Mouse (Mus musculus) common myeloid progenitor, adult 5-6 weeks (primary cell): Measurements from ENCODE around the gene Fgf12. TPM values are rescaled to one million over a fixed set of nuclear protein-coding genes. Genes with fewer than 3 reads are reported as not detected.

ENCODE experiments used
- ATAC-seq: replicated peaks from 2 replicates; pipeline ENCODE4 v1.8.0; 2016; ENCODE audit warnings: low read depth, mild to moderate bottlenecking, moderate TSS enrichment, inconsistent platforms; ENCODE audit not compliant: poor library complexity, severe bottlenecking
- total RNA-seq: library from RNA; stranded (forward); fragments of 200-1000, 187-1606 nt; gene quantifications from 2 replicates; pipeline ENCODE4 v1.2.3, GENCODE M21; 2017

Fgf12 gene
- total RNA-seq, 1 experiment from 2014 or later = not detected

DNA sequence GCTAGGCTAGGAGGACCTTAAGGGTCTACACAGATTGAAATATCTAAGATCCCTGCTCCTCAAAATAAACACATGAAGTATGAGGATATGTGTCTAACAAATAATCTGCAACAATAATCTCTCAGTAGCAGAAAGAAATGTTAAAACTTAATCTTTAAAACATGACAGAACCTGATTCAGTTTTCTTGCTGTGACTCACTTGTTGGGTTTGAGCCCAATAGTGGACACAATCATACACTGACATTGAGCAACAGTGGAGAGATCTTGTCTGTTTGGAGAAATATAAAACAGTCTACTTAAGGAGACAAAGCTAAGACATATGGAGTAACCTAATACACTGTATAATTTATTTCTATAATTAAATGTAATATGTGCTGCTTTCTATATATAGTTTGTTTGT lies 379.6 kb downstream of the Fgf12 start:
- ATAC-seq = no peak

DNA sequence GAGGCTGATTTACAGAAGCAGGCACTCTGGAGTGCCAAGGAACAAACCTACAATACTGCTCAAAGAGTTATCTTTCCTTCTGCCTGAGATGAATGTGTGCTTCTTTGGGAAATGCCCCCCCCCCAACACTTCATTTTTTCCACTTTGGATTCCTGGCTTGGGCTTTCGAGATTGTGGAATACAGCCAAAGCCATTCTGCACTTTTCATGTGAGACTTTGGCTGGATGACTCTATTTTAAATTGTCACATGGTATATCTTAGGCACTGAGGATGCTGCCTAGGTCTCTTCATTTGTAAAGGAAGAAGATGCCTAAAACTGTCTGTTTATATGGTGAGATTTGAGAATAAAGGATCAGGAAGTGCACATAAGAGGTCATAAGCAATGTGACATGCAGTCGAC lies 402.2 kb downstream of the Fgf12 start:
- ATAC-seq = no peak

DNA sequence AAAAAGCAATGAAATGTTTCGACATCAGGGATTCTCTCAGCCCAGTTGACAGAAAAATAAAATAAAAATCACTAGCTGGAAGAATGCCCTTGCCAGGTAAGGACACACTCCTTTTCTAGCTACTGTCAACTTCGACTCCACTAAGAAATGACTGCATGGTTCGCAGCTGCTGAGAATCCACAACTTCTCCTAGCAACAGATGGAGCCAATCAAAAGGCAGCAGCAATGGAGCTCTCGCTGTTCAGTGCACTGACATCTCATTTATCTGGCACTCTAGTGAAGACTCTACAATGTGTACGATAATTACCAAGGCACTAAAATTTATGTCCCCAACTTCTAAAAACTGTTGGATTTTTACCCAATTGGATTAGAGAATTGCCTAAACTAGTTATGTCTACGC lies 407.5 kb downstream of the Fgf12 start:
- ATAC-seq = no peak

DNA sequence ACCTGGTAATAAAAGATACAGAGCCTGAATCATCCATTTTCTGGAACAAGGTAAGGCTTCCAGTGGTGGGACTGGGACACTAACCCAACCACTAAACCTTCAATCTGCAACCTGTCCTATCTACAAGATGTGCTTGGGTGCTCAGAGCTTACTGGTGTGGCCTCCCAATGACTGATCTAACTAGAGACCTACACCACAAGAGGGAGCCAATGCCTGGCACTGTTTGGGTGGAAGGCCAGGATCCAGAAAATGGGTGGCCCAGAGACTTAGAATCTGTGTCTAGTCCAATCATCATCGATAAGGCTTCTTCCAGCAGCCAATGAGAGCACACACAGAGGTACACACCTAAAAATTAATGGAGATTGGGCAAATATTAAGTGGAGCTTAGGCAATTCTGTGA lies 414.9 kb downstream of the Fgf12 start:
- ATAC-seq = no peak

DNA sequence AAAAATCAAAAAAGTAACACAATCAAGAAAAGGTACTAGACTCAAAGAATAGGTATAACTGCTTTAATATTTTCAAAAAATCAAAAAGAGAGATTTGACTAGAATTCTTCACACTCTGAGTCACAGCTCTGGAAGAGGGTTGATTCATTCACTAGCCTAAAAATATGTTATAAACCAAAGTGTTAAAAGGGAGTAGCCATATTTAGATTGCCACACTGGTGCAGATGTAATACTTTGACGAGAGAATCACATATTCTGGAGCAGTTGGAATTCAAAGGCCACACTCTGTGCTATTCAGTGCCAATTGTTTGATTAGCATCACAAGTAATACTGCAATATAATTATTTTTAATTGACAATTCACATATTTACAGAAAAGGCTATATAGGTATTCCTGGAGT lies 416.2 kb downstream of the Fgf12 start:
- ATAC-seq = no peak

DNA sequence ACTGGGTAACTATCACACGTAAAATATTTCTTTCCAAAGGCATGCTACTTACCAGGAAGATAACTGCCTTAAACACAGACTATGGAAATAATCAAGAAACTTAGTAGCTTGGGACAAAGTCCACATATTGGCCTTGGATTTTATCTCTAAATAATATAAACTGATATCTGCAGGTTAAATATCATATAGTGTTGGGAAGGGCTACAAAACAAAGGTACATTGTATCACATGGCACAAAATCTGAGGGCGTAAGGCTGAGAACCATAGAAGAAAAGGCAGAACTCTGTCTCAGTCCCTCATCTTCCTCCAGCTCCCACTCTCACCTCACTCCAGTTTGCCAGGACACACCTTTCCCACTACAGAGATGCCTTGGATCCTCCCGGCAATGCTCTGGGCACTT lies 417.8 kb downstream of the Fgf12 start:
- ATAC-seq = no peak

DNA sequence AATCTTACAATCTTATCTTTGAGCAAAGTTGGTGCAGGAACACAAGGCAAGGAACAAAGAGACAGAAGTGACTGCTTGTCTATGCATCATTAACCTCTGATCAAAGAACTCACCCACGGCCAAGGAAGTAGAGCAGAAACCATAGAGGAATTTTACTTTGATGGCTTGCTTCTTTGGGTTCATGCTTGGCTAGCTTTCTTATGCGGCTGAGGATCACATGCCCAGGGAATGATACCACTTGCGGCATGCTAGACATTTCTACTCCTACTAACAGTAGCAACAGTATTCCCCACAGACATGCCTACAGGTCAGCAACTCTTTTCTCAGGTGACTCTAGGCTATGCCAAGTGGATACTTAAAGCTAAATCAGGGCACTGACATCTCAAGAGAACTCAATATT lies 429.3 kb downstream of the Fgf12 start:
- ATAC-seq = no peak

DNA sequence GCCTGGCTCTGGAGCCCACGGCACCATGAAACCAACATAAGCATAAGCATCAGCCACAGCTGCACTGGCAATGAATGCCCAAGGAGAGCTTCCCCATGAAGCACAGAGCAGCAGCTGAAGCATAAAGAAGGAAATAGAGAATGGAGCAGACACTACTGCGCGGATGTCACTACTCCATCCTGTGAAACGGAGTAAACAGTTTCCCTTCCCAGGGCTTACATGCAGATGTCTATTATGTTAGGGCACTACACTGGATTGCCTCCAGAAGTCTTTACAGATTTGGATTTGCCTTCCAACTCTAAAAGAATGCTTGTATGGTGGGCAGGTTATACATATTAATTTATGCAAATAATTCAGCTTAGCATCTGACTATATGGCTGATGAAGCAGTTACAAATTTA lies 441.2 kb downstream of the Fgf12 start:
- no peak for ATAC-seq

DNA sequence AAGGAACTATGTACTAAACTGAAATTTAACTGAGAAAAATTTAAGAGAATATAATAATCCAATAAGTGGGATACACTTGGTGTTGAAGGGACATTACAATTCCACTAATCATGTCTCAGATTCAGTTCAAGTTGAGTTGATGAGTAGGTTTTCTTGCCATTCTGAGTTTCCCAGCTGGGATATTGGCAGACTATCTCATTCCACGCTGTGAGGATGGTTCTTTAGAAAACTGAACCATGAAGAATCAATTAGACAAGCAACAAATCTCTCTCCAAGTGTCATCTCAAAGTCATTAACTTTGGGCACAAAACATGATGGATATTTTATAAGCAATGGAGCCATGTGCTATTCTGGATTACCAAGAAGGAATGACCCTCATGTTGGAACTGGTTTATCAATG lies 449.0 kb downstream of the Fgf12 start:
- no peak for ATAC-seq

DNA sequence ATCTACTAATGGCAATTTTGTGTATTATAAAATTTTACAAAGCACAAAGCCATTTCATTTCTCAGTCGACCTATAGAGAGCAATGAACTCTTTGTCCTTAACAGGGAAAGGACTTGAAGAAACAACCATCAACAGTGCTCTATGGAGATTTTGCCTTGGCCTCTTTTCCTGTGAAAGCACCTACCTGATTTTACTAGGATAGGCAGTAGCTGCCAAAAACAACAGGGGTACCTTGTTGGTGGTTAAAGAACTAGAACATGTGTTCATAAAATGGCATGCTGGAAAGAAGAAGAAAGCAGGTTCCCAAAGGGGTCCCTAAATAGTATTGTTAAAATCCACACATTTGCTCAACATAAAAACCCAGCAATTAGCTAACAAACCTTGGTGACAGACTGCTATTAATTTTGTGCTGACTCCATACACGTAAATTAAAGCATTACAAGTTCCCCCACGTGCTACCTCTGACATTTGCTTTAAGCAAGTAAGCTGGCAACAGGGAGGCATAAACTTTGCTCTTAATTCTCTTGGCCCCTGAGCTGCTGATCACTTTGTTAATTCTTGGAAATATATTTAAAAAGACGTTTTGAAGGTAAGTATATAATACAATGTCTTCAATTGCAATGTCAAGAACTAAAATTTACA lies 463.1 kb downstream of the Fgf12 start:
- no peak for ATAC-seq

DNA sequence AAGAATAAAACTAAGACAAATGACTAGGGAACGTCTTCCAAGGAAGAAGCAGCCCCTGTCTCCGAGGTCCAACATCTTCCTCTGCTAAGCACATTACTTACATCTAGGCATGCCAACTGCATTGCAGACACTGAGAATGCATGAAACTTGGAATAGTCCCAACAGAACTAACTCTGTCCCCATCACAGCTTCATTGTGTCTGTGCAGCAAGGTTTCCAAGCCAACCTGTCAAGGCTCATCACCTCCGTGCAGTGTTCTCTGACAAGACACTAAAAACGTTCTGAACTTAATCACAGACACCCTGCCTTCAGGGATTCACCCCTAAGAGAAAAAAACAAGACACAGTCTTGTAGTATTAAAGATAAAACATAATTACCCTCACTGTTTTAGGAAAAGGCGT lies 495.0 kb downstream of the Fgf12 start:
- no peak for ATAC-seq

DNA sequence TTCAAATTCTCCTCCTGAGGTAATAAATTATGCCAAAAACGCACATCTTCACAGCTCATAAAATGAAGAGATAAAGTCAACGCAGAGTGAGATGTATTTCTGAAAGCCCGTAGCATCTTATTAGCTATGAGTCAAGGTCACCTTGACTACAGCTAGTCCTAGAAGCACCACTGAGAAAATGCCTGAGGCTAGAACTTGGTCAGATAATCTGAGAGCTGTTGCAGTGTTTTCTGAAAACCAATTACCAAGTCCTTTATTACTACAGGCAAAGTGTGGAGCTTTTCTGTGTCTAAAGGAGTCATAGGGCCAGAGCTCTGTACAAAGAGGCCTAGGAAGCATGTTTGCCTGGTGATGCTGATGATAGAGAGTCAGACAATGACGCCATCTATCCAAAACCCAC lies 498.6 kb downstream of the Fgf12 start:
- no peak for ATAC-seq

DNA sequence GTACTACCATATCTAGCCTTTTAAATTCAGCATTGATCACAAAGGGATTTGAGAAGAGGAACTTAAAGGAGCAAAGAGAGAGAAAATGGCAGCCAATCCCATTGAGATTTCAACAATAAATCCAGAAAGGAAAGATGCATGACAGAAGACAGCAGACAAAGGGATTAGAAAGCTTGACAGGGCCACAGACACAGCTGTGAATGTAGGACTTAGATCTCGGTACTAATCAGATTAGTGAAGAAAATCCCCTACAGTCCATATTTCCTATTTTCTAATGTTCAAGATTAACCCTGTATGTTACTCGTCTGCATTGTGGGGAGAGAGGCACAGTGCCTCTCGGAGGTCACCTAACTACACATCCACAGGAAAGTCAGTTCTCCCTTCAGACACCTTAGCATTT lies 500.9 kb downstream of the Fgf12 start:
- no peak for ATAC-seq

DNA sequence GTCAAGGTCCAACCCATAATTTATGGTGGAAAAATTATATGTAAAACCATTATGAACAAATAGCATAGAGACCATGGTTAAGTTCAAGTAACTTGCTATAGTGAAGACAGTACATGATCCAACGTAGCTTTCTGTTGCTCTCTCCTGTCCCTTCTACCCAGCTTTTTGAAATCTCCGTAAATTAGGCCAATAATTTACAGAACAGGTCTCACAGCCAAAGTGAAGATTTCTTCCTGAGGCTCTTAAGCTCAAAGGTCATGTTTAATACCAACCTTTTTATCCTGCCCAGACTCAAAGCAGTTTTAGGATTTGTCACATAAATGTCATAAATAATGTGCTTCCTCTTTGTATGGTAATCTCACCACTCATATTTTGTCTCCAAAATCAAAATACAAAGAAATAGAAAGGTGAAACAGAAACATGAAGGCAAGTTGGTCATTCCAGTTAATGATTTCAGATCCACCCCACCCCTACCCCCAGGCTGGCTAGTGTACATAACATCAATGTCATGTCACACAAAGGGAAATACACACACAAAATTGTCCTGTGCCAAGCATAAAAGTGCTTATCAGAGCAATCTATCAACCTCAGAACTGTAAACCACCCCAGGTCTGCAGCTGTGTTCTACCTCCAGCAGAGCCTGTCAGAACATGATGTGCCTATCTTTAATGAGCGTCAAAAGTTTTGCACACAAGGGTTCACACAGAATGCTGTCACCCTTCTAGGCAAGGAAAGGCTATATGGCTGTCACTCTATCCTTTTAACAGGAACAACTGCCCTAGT lies 509.8 kb downstream of the Fgf12 start:
- no peak for ATAC-seq

DNA sequence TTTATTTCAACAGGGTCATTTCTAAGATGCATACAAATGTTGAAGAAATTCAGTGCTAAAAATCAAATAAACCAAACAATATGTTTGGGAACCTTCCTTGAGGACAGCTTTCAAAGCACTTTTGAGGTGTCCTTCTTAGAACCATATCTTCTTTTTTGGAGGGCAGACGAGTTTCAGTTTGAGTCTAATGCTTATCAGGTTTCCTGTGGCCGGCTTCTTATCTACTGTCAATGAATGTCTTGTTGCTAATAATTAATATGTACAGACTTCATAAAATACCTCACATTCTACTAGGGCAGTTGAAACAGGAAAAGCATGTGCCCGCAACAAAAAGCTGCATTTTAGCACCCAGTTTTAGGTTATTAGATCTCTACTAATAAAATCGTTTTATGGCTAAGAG lies 513.5 kb downstream of the Fgf12 start:
- no peak for ATAC-seq

DNA sequence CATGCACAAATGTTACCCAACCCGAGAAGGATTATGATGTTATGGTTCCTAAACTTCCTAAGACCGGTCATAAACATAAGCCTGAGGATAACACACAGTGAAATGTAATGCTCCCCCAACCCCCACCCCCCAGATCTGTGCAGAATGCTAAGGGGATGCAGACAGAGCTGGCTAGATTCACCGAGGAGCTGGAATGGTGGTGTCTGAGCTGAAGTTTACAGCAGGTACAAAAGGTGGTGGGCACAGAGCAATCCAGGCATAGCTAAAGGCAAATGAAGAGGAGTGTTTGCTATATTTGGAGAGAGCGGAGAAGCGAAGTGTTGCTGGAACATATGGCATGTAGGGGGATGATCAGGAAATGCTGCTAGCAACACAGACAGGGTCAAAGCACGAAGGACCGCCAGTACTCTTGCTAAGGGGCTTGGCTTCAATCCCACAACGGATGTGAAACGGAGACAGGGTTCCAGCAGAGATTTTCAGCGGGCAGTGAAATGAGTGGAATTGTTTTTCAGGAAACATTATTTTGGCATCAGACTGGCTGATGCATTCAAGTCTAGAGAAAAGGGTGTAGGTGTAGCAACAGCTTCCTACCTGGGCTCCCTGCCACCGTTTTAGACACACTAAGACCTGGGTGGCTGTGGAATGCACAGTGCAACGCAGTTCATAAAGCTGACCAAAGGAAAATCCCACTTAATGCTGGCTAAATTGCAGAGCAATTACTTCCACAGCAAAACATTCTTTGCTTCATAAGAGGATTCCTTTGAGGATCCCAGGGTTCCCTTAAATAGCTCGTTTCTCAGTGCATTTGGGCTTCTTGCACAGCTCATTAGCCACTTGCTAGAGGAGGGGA lies 514.6 kb downstream of the Fgf12 start:
- ATAC-seq = no peak

DNA sequence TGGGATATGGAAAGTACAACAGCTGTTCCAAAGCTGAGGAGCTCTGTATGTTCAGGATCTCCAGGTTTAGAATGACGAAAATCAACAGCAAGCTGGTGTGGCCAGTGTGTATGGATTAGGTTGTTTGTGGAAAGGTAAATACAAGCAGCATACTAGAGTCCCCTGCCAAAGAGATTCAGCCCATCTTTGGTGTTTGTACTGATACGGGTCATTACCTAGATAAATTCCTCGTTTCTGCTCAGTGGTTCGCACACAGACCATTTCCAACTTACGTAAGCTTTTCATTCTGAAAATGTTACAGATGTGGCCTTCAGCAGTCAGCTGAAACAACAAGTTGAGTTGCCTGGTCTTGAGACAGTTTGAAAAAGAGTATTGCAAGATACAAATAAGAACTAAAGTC lies 536.9 kb downstream of the Fgf12 start:
- no peak for ATAC-seq

DNA sequence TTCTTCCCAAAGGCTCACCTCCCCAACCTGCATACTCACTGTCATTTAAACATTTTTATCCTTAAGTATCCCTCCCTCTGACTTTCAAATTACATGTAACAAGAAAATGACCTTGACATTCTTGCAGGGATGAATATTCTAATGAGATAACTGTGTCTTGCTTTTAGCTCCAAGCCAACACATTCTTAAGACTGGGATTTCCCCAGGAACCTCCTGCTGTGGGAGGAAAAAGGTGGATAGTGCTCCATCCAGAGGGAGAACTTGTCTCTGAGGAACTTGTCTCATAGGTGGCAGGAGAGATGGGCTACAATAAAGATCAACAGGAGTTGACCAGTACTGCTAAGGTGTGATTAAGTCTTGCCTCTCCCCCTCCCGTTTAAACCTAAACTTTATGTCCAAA lies 540.5 kb downstream of the Fgf12 start:
- no peak for ATAC-seq

DNA sequence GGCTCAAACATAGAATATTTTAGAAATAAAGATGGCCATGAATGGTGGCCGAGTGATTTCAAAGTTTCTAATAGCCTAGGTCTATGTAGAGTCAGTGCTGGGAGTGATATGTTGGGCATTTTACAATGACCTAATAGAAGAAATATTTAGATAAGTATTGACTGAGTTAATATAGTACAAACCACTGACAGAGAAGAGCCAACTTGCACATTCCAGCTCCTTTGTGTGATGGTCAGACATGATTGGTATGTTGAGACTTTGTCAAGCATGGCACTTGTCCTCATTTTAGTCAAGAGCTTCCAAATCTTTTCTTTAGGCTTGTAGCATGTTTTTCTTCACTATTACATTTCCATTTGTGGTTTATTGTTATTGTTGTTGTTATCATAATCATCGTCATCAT lies 596.4 kb downstream of the Fgf12 start:
- no peak for ATAC-seq

DNA sequence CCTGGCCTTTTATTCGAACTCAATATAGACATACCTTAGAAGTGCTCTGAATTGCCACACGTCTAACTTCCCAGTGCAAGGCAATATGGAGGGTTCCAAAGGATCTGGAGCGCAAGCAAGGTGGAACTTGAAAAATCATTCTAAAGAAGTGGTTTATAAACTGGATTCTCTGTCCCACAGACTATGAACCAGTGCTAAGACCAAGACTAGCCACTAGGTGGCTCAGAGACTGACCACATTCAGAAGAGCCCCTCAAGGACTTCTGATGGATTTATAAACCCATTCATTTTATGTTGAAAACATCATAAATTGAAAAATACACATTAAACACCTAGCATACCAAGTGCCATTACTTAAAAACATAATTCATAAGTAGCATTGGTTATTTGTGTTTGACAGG lies 611.9 kb downstream of the Fgf12 start:
- no peak for ATAC-seq

DNA sequence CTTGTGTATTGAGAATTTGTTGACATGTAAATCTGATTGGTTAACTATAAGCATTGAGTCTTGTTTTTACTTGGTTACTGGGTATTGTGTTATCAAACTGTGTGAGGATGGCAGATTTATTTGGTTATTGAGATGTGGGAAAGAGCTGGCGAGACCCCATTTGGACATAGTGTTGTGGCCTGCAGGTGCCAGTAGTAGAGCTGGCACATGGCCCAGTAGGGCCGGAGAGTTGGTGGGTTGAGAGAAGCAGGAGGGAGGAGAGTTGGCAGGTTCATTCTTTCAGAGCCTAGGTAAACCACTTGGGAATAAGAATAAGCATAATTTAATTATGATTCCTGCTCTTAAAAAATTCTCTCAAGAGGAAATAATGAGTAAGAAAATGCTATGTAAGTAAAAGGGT lies 625.9 kb downstream of the Fgf12 start:
- ATAC-seq = no peak
